Mouse (Mus musculus) common myeloid progenitor, adult 5-6 weeks (primary cell): ENCODE measurements around the gene Patl2. TPM values are rescaled to one million over a fixed set of nuclear protein-coding genes. Genes with fewer than 3 reads are reported as not detected.

Experiments
- ATAC-seq: replicated peaks from 2 replicates; pipeline ENCODE4 v1.8.0; 2016; ENCODE audit warnings: low read depth, mild to moderate bottlenecking, moderate TSS enrichment, inconsistent platforms; ENCODE audit not compliant: poor library complexity, severe bottlenecking
- total RNA-seq: library from RNA; stranded (forward); fragments of 200-1000, 187-1606 nt; gene quantifications from 2 replicates; pipeline ENCODE4 v1.2.3, GENCODE M21; 2017

The Patl2 gene
- total RNA-seq, result not detected in 2 replicates

DNA sequence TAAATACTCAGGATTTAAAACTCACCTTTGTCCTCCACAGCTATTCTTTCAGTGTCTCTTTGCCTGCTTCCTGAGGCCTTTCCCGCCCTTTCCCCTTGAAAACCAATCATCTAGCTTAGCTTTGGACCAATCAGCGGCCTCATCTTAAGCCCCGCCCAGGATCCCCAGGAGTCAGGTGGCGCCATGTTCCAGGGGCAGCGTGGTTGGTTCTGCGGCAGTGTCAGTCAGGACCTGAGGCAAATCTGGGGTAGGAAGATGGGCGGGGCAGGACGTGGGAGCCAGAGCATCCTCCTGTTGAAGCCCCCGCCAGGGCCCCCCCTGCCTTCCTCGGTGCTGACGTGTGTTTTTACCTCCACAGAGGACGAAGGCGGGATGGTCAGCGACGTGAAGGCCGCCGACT, at the start of gene Patl2, which contains the start of gene Terb2:
Patl2 (minus strand) TSS at position 84 of the 400 bp plus-strand sequence.
Terb2 (plus strand) TSS at position 167 of the 400 bp plus-strand sequence.
- ATAC-seq, result no peak

DNA sequence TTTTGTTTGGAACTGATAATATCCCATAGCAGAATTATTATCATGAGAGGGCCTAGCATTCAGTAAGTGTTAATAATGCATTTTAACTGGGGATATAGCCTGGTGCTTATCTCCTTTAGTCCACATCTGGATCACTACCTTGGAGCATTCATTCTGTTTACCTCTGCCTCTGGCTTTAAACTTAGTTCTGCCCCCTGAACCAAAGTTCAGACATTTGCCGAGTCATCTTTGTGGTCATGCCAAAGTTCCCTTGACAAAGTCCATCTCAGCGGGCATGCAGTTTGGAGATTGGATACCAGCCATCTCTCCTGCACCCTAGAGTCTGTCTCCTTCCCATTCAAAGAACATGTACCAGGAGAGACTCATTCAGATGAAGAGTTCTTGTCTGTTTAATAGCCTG, 49.4 kb upstream of the Patl2 start:
- ATAC-seq, result peak; percentile 20

DNA sequence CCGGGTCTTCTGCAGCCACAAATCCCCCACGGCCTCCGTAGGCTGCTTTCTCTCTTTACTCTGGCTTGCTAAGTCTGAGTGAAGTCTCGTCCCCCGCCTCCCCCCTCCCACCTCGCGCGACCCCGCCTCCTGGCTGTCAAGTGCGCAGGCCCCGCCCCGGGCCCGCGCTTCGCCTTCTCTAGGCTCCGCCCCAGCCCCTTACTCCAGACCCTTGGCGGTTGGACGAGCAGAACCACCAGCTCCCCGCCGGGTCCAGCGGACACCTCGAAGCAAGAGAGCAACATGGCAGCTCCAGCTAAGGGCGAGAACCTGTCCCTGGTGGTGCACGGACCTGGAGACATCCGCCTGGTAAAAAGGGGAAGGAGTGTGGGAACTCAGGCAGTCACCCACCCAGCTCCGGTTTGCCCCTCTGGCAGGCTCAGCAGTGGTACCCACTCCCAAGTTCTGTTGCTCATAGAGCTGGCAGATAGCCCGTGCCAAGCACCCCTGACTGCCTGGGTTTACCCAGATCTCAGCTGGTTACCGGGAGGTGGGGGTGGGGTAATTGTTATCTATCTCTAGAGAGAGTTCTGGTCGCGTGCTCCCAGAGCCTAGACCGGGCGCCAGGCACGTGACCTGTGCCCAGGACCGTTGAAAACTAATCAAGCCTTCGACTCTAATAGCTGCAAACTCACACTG, 48.8 kb upstream of the Patl2 start, which contains the start of gene Sord:
Sord (plus strand) TSS at position 139 of the 678 bp plus-strand sequence.
- ATAC-seq, result peak; percentile 82

DNA sequence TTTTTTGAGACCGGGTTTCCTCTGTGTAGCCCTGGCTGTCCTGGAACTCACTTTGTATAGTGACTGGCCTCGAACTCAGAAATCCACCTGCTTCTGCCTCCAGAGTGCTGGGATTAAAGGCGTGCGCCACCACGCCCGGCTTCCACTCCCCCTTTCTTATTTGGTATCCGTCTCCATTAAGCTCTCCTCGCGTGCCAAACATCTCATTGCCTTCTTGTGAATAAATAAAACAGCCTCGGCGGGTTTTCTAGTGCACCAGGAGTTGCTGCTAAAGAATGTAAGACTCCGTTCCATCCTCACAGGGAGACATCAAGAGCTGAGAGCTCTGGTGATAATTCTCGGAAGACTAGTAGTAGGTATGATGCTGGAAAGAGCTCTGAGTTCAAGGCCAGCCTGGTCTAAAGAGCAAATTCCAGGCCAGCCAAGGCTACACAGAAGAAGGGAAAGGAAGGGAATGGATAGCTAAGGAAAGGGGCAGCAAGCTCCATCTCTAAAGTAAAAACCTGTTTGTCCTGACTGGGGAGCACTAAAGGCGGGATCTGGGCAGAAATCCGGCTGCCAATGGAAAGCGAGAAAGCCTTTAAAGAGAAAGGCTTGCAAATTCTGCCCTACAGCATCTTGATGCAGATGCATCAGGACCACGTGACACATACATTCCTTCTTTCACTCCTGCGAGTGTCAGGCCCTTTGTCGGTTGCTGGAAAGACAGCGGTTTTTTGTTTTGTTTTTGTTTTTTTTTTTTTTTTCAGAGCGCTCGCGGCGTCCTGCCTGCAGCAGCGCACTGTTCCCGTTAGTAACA, 48.0 kb upstream of the Patl2 start:
- peak; percentile 49 for ATAC-seq

DNA sequence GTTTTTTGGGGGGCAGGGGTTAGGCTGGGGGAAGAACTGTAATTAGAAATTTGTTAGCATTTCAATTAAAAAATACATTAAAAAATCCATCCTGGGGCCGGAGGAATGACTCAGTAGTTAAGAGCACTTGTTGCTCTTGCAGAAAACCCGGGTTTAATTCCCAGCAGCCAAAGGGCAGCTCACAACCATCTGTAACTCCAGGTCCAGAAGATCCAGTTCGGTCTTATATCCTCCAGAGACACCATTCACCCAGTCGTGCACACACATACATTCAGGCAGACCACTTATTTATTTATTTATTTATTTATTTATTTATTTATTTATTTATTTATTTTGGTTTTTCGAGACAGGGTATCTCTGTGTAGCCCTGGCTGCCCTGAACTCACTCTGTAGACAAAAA, 47.4 kb upstream of the Patl2 start:
- no peak for ATAC-seq

DNA sequence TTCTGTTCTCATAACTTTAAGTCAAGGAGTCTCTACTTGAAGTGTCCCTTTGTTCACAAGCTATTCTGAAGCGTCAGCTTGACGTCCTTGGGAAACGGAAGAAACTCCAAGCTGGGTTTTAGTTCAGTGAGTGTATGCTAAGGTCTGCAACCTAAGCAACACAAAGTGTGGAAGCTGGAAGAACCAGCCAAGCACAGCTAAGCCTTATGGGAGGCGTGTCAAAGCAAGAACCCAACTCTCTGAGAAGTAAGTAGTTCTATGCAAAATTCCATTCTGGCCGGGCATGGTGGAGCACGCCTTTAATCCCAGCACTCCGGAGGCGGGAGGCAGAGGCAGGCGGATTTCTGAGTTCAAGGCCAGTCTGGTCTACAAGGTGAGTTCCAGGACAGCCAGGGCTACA, 45.6 kb upstream of the Patl2 start:
- ATAC-seq, result no peak

DNA sequence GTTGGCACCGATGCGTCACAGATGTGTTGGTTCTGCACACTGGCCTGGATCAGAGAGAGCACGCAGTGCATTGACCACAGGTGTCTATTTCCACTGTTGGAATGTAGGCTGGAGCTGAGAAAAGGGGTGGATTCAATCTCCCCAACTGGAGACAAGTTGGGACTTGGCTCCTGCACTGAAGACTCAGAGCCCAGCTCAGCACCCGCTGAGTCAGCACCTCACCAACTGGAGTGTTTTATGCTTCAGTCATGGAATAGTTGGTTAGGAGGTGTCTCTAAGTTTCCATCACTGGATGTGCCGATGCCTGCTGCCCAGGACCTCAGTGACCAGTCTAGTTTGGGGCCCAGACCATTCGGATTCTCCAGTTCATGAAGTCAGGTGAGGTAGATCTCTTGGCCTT, 44.4 kb upstream of the Patl2 start:
- ATAC-seq, result no peak

DNA sequence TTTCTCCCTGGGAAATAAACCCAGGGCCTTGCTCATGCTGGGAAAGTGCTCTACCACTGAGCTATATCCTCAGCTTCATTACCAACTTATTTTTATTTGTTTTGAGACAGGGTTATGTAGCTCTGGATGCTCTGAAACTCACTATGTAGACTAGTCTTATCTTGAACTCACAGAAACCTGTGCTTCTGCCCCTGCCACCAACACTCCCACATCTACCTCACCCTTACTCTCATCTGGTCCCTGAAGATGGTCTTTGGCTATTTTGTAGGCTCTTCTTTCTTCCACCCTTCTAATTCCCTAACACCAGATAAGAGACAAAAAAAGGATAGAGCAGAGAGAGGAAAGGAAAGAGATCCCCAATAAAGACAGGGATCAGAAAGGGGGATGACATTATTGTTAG, 37.7 kb upstream of the Patl2 start:
- no peak for ATAC-seq

DNA sequence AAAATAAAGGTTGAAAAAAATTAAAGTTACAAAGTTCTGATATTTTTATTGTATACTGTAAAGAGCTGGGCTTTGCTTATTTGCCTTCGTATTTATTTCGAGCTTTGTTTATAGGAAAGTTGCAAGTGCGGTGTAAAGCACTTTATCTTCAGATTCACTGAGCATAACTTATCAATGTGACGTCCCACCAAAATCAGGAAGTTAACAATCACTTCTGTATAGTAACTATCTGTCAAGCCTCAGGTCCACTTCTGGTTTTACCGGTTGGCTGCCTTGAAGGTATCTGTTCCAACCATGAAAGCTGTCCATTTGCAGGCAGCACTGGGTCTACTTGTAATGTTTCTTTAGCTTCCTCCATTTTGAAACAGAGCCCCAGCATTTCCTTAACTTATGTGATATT, 36.3 kb upstream of the Patl2 start:
- peak; percentile 64 for ATAC-seq

DNA sequence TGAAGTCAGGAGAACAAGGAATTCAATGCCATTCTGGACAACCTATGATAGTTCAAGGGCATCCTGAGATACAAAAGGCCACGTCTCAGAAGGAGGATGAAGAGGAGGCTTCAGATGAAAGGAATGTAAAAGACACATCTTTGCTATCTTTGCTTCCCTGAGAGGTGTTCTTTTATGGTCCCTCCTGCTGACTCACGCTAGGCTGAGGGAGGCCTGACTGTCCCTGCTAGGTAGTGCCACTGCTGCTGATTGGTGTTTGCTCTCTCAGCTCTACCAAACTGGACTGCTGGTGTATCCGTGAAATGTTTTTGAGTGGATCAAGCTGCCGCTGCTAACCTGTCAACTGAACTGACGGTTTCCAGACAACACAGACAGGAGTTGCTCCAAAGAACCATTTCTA, 35.8 kb upstream of the Patl2 start:
- no peak for ATAC-seq

DNA sequence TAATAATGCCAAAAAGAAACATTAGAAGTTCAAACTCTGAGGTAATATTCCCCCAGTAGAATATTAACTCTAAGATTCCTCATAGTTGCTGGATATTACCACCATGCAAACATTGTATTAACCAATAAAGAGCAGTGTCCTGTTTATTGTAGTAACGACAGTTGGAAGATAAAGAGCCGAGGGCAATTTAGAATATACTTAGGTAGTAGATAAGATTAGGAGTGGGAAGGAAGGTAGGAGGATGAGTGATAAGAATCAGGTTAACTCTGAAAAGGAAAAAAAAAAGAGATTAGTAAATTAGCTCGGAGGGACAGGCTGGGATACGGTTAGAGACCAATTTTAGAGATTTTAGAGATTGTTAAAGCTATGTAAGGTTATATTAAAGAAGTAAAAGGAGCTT, 35.4 kb upstream of the Patl2 start:
- ATAC-seq, result no peak

DNA sequence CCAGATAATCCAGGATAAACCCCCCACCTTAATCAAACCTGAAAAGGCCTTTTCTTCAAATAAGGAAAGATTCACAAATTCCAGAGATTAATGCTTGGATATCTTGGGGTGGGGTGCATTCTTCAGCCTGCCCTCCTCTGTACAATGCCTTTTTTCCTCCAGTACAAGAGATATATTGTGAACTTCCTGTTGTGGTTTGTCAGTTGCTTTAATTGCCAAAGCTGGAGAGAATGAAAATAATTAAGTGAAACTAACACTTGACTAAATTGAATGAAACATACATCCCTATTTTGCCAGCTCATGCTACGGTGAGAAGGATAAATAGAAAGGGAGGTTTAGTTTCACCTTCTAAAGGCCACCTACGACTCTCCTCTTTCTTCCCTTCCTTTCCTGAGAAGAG, 32.2 kb upstream of the Patl2 start:
- ATAC-seq, result peak; percentile 72

DNA sequence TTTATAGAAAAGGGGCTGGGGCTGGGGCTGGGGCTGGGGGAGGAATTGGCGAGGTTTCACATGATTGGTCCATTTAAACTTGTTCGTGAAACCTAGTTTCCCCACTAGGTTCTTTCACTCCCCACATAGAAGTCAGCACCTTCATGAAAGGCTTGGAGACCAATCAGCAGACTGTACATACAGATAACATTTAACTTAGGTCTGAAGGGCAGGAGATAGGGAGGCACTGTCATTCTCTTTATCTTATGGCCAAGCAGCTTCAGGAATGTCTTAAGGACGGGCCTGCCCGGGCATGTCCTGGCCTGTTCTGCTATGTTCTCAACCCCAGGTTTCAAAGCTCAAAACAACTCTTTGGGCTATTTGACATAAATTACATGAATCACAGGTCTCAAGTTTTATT, 31.1 kb upstream of the Patl2 start:
- peak; percentile 46; the same call in 1 of the 2 replicates for ATAC-seq

DNA sequence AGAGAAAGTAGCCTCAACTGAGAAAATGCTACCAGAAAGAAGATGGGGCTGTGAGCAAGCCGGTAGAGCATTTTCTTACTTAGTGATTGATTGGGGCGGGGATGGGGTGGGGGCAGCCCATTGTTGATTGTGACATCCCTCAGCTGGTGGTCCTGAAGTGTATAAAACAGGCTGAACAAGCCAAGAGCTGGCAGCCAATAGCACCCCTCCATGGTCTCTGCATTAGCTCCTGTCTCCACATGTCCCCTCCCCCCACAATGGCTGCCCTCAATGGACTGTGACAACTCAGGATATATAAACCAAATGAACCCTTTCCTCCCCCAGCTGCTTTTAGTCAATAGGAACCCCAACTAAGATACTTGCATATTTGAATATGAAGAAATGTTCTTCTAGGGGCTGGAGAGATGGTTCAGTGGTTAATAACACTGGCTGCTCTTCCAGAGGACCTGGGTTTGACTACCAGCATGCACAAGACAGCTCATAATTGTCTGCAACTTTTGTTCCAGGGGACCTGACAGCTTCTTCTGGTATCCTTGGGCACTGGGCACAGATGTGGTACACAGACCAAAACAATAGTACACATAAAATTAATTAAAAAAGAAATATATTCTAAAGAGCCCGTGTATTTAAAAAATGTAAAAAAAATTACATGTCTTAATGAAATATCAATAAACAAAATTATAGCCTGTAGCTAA, 24.7 kb upstream of the Patl2 start:
- ATAC-seq, result no peak

DNA sequence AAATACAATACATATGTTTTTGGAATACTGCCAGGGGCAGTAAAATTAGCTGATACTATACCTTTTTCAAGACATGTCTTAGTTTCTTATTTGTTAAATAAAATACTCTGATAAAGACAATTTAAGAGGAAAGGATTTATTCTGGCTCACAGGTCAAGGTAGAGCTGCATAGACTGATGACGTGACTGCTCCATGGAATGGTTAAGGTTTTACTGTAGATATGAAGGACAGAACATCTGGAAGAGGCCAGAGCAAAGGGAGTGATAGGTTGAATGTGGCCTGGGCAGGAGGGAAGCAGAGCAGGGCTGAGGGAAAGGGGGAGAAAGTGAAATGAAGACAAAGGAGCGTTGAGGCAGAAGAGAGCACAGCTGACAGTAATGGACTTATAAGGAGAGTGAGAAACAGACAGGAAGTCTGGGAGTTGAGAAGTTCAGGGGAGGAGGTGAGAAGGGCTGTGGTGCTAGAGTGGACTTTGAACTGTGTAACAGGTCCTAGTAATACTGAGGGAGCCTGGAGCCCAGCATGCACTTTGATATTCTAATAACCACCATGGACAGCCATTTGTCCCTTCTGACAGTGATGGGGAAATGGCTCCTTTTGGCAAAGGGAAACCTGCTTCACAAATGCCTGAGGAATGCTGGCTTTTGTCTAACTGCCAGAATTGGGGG, 20.6 kb upstream of the Patl2 start:
- ATAC-seq, result no peak

DNA sequence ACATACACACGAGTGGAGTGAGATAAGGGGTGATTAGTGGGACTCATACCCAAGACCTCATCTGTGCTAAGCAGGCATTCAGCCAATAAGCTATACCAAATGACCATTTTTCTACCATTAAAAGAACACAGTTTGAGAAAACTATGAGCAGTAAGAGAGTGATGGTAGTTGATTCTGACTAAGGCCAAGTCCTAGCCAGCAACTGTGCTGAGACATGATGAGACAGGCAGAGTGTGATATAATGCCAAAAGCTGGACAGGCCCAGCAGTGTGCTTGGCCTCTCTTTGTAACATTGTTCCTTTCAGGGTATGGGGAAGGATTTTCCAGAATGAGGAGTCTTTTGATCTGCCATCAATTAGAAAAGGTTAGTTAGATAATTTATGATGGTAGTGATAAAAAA, 15.5 kb upstream of the Patl2 start:
- no peak for ATAC-seq

DNA sequence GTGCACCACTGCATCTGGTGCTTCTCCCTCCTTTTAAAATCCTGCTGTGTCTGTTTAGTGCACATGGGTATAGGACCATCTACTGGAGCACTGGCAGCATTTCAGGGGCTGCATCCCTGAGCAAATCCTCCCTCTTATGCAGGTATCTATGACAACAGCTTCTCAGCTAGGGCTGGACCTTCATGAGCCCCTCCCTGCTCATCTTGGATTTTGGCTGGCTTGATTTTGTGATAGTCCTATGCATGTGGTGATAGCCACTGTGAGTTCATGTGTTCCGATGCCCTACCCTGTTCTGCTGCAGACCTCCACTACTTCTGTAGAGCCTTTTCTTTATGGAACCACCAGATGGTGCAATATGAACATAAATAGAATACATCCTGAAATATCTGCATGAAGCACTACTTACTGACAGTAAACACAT, 8.5 kb upstream of the Patl2 start:
- peak; percentile 94 for ATAC-seq

DNA sequence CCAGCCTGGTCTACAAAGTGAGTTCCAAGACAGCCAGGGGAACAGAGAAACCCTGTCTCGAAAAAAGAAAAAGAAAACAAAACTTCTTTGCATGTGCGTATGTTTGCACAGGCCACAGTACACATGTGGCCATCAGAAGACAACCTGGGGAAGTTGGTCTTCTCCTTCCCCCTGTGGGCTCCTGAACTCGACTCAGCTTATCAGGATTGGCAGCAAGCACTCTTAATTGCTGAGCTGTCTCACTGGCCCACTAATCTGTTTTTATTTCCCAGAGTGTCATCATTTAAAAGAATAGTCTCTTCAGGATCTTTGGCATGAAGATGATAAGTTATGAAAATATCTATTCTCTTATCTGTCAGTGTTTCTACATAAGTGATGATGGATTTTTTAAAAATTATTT, 5.9 kb upstream of the Patl2 start:
- no peak for ATAC-seq

DNA sequence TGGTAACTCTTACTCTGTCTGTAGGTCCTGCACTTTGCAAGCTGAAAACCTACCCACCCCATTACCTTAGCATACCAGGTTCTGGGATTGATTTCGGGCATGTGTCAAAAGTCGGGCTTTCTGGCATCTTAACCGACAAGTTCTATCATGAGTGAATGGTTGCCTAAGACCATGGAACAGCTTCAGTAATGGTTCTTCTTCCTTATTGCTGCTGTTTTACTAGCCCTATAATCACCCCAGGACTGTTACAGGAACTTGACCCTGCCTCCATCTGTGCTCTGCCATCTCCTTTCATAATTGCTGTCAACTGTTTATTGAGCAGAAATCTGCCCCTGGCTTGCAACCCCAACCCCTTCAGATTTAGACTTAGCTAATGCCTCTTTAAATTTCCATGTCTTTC, 762 bp upstream of the Patl2 start:
- ATAC-seq, result no peak

DNA sequence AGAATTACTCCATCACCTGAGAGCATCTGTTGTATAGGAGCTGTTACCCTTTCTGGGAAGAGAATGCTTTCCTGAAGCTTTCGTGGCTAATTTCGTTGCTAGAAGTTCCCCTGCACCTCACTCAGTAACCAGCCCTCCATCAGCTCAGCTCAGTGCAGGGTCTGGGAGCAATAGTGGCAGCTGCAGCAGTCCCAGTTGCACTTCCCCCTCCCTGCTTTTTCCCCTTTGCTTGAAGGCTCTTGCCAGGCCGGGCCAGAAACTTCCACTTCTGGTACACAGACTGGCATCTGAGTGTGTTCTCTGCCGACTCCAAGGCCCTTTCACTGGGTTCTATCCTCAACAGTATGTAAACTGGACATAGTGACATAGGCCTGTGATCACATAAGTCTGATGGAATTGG, 903 bp downstream of the Patl2 start:
- ATAC-seq, result 0 out of 2 replicates have a peak, but pooled peaks have one; percentile 45
